Mouse (Mus musculus): ENCODE measurements around the gene Zfp92. TPM values are rescaled to one million over a fixed set of nuclear protein-coding genes. Genes with fewer than 3 reads are reported as not detected.
"Not testable (repeated sequence)": the region's sequence is repeated elsewhere in the genome, so short reads cannot be mapped to it uniquely, and the experiment has no call there.

Gene Zfp92
- 0.38 TPM in 2 replicates for polyA plus RNA-seq (2014; fragmentation: Nextera tagmentation; extraction: Ambion mirVana)

DNA sequence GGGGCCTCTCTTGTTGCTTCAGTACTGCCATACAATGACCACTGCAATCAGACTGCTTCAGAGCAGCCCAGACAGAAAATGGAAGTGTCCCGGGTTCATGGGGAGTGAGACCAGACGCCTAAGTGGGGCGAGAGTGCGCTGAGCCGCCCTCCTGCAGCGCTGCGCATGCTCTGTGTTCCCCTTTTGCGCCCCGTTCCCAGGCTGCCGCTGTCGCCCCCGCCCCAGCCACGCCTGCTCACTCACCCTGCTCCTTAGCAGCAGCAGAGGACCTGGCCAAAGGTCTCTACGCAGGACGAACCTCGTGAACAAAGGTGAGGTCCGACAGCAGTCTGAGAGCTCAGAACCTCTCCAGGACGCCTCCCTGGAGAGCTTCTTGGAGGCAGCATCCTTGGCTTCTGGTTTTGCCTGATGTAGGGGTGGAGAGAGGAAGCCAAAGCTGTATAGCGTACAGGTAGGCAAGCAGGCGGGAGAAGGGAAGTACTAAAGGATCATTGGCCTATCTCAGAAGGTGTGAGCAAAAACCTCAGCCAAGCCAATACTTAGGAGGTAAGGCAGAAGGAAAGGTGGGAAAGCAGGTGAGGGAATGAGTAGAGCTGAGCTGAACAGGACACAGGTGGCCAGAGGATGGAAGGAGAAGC, at the start of gene Zfp92:
Zfp92 (plus strand) TSS at position 217 of the 638 bp plus-strand sequence.
- ATAC-seq (replicated peaks; ENCODE audit: low FRiP score, low TSS enrichment, low read depth) = no peak
- H3K4me2 ChIP-seq (ENCODE audit: low read length) = peak within 1 kb of the TSS; percentile 46
- H3K9ac ChIP-seq (ENCODE audit: low read length) = no peak within 1 kb of the TSS
- H3K9me3 ChIP-seq (ENCODE audit: control insufficient read depth, low read length) = no peaks in the 10 kb centered on the region
- H3K27me3 ChIP-seq (replicated peaks; ENCODE audit: control insufficient read depth, insufficient read depth, low read length) = 0 out of 2 replicates have a peak, but pooled peaks cover 3% of the 10 kb centered on the region
- H3K4me3 ChIP-seq (ENCODE audit: low read depth, low read length) = peak within 1 kb of the TSS; percentile 15
- no peak for DNase-seq (ENCODE audit: low spot score)
- no peaks in the 10 kb centered on the region for H3K36me3 ChIP-seq (ENCODE audit: control insufficient read depth, insufficient read depth, low read length)
- no peaks in the 10 kb centered on the region for H3K4me1 ChIP-seq (replicated peaks; ENCODE audit: control insufficient read depth, insufficient read depth, low read length)
- no peak within 1 kb of the TSS for H3K27ac ChIP-seq (ENCODE audit: low read depth)
- 15% methylated on average over 20 of the region's 20 CpGs for WGBS

DNA sequence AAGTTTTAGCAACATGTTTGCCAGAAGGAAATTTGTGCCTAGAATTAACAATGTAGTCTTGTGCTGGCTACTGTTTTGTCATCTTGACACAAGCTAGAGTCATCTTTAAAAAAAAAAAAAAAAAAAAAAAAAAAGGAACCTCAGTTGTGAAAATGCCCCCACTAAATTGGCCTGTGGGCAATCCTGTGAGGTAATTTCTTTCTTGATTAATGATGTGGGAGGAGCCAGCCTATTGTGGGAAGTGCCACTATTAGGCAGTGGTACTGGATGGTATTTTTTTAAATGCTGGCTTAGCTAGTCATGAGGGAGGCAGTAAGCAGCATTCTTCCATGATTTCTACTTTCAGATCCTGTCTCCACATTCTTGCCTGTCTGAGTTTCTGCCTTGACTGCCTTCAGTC, 47.6 kb upstream of the Zfp92 start:
- no peak overlapping the region for H3K4me3 ChIP-seq (ENCODE audit: low read depth, low read length)
- no peak overlapping the region for H3K27ac ChIP-seq (ENCODE audit: low read depth)
- no peaks in the 10 kb centered on the region for H3K36me3 ChIP-seq (ENCODE audit: control insufficient read depth, insufficient read depth, low read length)
- DNase-seq (ENCODE audit: low spot score) (no peak), ATAC-seq (replicated peaks; ENCODE audit: low FRiP score, low TSS enrichment, low read depth) (no peak)
- H3K4me2 ChIP-seq (ENCODE audit: low read length) = no peak overlapping the region
- H3K9ac ChIP-seq (ENCODE audit: low read length) = no peak overlapping the region
- H3K27me3 ChIP-seq (replicated peaks; ENCODE audit: control insufficient read depth, insufficient read depth, low read length) = no peaks in the 10 kb centered on the region
- H3K4me1 ChIP-seq (replicated peaks; ENCODE audit: control insufficient read depth, insufficient read depth, low read length) = no peaks in the 10 kb centered on the region
- H3K9me3 ChIP-seq (ENCODE audit: control insufficient read depth, low read length) = no peaks in the 10 kb centered on the region

DNA sequence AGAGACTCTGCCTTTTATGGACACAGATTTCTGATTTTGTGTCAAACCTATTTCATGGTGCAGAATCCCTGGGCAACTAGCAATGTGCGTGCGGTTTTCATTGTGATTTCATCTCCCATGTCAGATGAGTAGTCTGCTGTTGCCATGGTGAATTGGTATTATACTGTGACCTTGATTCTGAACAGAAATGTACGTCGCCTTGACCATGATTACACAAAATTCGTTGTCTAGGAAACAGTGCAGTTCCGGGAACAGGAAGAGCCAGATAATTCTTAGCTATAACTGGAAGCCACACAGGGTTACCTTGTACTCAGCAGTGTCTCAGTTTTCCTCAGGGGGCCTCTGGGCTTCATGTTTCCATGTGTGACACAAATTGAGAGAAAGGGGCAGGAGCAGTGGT, 26.5 kb upstream of the Zfp92 start:
- DNase-seq (ENCODE audit: low spot score) (no peak), ATAC-seq (replicated peaks; ENCODE audit: low FRiP score, low TSS enrichment, low read depth) (no peak)
- no peaks in the 10 kb centered on the region for H3K4me1 ChIP-seq (replicated peaks; ENCODE audit: control insufficient read depth, insufficient read depth, low read length)
- no peaks in the 10 kb centered on the region for H3K9me3 ChIP-seq (ENCODE audit: control insufficient read depth, low read length)
- H3K27ac ChIP-seq (ENCODE audit: low read depth) = no peak overlapping the region
- no peak overlapping the region for H3K4me2 ChIP-seq (ENCODE audit: low read length)
- H3K36me3 ChIP-seq (ENCODE audit: control insufficient read depth, insufficient read depth, low read length) = no peaks in the 10 kb centered on the region
- H3K4me3 ChIP-seq (ENCODE audit: low read depth, low read length) = no peak overlapping the region
- H3K27me3 ChIP-seq (replicated peaks; ENCODE audit: control insufficient read depth, insufficient read depth, low read length) = 0 out of 2 replicates have a peak, but pooled peaks cover 3% of the 10 kb centered on the region
- H3K9ac ChIP-seq (ENCODE audit: low read length) = no peak overlapping the region
- WGBS = 70% methylated on average over 6 of the region's 6 CpGs

DNA sequence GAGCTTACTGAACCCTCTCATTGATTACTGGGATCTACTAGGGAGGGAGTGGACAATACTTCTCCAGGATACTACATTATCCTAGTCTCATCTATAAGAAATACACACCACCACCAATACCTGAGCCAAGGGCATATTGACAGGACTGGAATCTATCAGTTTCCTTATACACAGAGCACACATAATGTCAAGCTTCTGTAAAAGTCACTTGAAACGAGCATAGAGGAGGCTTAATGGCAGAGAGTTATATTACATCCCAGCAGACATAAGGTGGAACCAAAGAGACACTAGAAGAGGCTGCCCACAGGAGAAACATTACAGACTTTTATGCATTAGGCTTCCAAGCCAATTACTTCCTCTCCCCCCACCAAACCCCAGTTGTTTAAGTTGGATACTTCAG, 26.0 kb upstream of the Zfp92 start:
- no peak overlapping the region for H3K9ac ChIP-seq (ENCODE audit: low read length)
- 0 out of 2 replicates have a peak, but pooled peaks cover 3% of the 10 kb centered on the region for H3K27me3 ChIP-seq (replicated peaks; ENCODE audit: control insufficient read depth, insufficient read depth, low read length)
- no peak for ATAC-seq (replicated peaks; ENCODE audit: low FRiP score, low TSS enrichment, low read depth)
- H3K4me2 ChIP-seq (ENCODE audit: low read length) = no peak overlapping the region
- no peak overlapping the region for H3K27ac ChIP-seq (ENCODE audit: low read depth)
- no peaks in the 10 kb centered on the region for H3K4me1 ChIP-seq (replicated peaks; ENCODE audit: control insufficient read depth, insufficient read depth, low read length)
- DNase-seq (ENCODE audit: low spot score) = no peak
- H3K4me3 ChIP-seq (ENCODE audit: low read depth, low read length) = no peak overlapping the region
- WGBS = 27% methylated on average over 1 of the region's 1 CpGs
- no peaks in the 10 kb centered on the region for H3K36me3 ChIP-seq (ENCODE audit: control insufficient read depth, insufficient read depth, low read length)
- H3K9me3 ChIP-seq (ENCODE audit: control insufficient read depth, low read length) = no peaks in the 10 kb centered on the region

DNA sequence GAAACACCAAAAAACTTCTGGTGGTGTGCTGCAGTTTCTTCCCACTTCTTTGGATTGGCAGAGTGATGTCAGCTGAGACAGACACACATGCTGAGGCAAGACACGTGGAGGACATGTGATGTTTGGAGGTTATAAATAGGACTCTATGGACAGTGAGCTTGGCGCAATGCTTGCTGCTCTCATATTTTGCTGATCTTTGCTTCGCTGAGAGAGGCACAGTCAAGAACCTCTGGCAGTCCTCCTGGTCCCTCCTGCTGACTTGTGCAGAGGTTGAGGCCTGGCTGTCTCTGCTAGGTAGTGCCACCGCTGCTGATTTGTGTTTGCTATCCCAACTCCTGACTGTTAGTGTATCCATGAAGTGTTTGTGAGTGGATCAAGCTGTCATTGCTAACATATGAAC, 19.4 kb upstream of the Zfp92 start:
- Histone ChIP-seq H3K4me1 (replicated peaks; ENCODE audit: control insufficient read depth, insufficient read depth, low read length) (no peaks in the 10 kb centered on the region), H3K9me3 (ENCODE audit: control insufficient read depth, low read length) (no peaks in the 10 kb centered on the region), H3K27me3 (replicated peaks; ENCODE audit: control insufficient read depth, insufficient read depth, low read length) (no peaks in the 10 kb centered on the region), H3K9ac (ENCODE audit: low read length) (no peak overlapping the region), H3K27ac (ENCODE audit: low read depth) (no peak overlapping the region), H3K4me3 (ENCODE audit: low read depth, low read length) (no peak overlapping the region), H3K36me3 (ENCODE audit: control insufficient read depth, insufficient read depth, low read length) (no peaks in the 10 kb centered on the region), H3K4me2 (ENCODE audit: low read length) (no peak overlapping the region)
- 76% methylated on average over 4 of the region's 4 CpGs for WGBS
- ATAC-seq (replicated peaks; ENCODE audit: low FRiP score, low TSS enrichment, low read depth) = no peak
- DNase-seq (ENCODE audit: low spot score) = no peak

- no peak overlapping the region for H3K4me3 ChIP-seq (ENCODE audit: low read depth, low read length)
- H3K27me3 ChIP-seq (replicated peaks; ENCODE audit: control insufficient read depth, insufficient read depth, low read length) = no peaks in the 10 kb centered on the region
- WGBS = 88% methylated on average over 1 of the region's 1 CpGs
- no peak overlapping the region for H3K4me2 ChIP-seq (ENCODE audit: low read length)
- H3K9me3 ChIP-seq (ENCODE audit: control insufficient read depth, low read length) = no peaks in the 10 kb centered on the region
- ATAC-seq (replicated peaks; ENCODE audit: low FRiP score, low TSS enrichment, low read depth) (no peak), DNase-seq (ENCODE audit: low spot score) (no peak)
- no peak overlapping the region for H3K9ac ChIP-seq (ENCODE audit: low read length)
- no peak overlapping the region for H3K27ac ChIP-seq (ENCODE audit: low read depth)
- H3K4me1 ChIP-seq (replicated peaks; ENCODE audit: control insufficient read depth, insufficient read depth, low read length) = no peaks in the 10 kb centered on the region
- no peaks in the 10 kb centered on the region for H3K36me3 ChIP-seq (ENCODE audit: control insufficient read depth, insufficient read depth, low read length)
Observed at GRCm38 (mm10) chrX:73396446-73396845, 14.4 kb upstream of the Zfp92 start.

GRCm38 (mm10) chrX:73398636-73399035, 12.3 kb upstream of the Zfp92 start, which contains the start of gene Gm18336:
Gm18336 (minus strand) TSS chrX:73398736.
- not testable (repeated sequence) for H3K4me3 ChIP-seq (ENCODE audit: low read depth, low read length); H3K9me3 ChIP-seq (ENCODE audit: control insufficient read depth, low read length); H3K4me2 ChIP-seq (ENCODE audit: low read length); DNase-seq (ENCODE audit: low spot score); H3K9ac ChIP-seq (ENCODE audit: low read length); ATAC-seq (replicated peaks; ENCODE audit: low FRiP score, low TSS enrichment, low read depth); H3K27me3 ChIP-seq (replicated peaks; ENCODE audit: control insufficient read depth, insufficient read depth, low read length); H3K36me3 ChIP-seq (ENCODE audit: control insufficient read depth, insufficient read depth, low read length); H3K4me1 ChIP-seq (replicated peaks; ENCODE audit: control insufficient read depth, insufficient read depth, low read length); H3K27ac ChIP-seq (ENCODE audit: low read depth)
- WGBS = 38% methylated on average over 1 of the region's 2 CpGs

DNA sequence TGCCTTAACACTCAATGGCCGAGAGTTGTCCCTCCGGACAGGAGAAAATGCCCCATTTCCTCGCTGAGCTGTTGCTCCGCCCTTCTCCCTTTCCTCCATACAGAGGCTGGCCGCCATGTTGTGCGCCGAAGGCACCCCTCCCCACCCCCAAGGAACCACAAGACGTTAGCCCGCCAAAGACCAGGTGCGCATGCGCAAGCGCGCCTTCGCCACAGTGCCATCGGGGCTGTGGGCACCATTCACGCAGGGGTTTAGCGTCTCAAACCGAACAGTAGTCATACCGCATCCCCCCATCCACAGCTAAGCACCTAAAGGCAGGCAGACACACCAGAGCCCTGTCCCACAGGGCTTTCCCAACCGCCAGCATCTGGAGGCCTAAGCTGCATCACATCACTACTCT, 9.9 kb upstream of the Zfp92 start:
- no peak for DNase-seq (ENCODE audit: low spot score)
- no peak overlapping the region for H3K4me3 ChIP-seq (ENCODE audit: low read depth, low read length)
- no peak for ATAC-seq (replicated peaks; ENCODE audit: low FRiP score, low TSS enrichment, low read depth)
- 85% methylated on average over 20 of the region's 20 CpGs for WGBS
- no peak overlapping the region for H3K9ac ChIP-seq (ENCODE audit: low read length)
- H3K4me2 ChIP-seq (ENCODE audit: low read length) = no peak overlapping the region
- H3K36me3 ChIP-seq (ENCODE audit: control insufficient read depth, insufficient read depth, low read length) = no peaks in the 10 kb centered on the region
- H3K27ac ChIP-seq (ENCODE audit: low read depth) = no peak overlapping the region
- no peaks in the 10 kb centered on the region for H3K9me3 ChIP-seq (ENCODE audit: control insufficient read depth, low read length)
- no peaks in the 10 kb centered on the region for H3K4me1 ChIP-seq (replicated peaks; ENCODE audit: control insufficient read depth, insufficient read depth, low read length)
- no peaks in the 10 kb centered on the region for H3K27me3 ChIP-seq (replicated peaks; ENCODE audit: control insufficient read depth, insufficient read depth, low read length)

DNA sequence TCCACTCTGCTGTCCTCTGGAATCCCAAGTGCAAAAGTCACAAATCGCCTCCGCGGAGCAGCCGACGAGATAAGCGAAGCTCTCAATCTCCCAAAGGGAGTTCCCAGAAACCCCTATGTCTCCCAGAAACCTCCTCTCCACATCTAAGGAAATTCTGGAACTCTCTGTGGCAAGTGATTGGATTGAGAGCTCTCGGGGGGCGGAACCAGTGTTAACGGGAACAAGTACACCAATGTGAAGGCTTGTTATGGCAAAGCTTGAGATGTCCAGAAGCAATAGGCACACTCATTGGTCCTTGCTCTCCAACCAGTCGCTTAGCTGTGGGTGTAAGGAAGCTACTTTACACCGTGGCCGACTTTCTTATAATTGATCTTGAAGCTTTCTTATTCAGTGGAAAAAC, 9.3 kb upstream of the Zfp92 start:
- no peaks in the 10 kb centered on the region for H3K9me3 ChIP-seq (ENCODE audit: control insufficient read depth, low read length)
- H3K27me3 ChIP-seq (replicated peaks; ENCODE audit: control insufficient read depth, insufficient read depth, low read length) = no peaks in the 10 kb centered on the region
- H3K4me2 ChIP-seq (ENCODE audit: low read length) = no peak overlapping the region
- H3K36me3 ChIP-seq (ENCODE audit: control insufficient read depth, insufficient read depth, low read length) = no peaks in the 10 kb centered on the region
- H3K4me1 ChIP-seq (replicated peaks; ENCODE audit: control insufficient read depth, insufficient read depth, low read length) = no peaks in the 10 kb centered on the region
- DNase-seq (ENCODE audit: low spot score) (no peak), ATAC-seq (replicated peaks; ENCODE audit: low FRiP score, low TSS enrichment, low read depth) (no peak)
- H3K9ac ChIP-seq (ENCODE audit: low read length) = no peak overlapping the region
- H3K27ac ChIP-seq (ENCODE audit: low read depth) = no peak overlapping the region
- H3K4me3 ChIP-seq (ENCODE audit: low read depth, low read length) = no peak overlapping the region
- 93% methylated on average over 12 of the region's 12 CpGs for WGBS
